In the genomic region with DNA sequence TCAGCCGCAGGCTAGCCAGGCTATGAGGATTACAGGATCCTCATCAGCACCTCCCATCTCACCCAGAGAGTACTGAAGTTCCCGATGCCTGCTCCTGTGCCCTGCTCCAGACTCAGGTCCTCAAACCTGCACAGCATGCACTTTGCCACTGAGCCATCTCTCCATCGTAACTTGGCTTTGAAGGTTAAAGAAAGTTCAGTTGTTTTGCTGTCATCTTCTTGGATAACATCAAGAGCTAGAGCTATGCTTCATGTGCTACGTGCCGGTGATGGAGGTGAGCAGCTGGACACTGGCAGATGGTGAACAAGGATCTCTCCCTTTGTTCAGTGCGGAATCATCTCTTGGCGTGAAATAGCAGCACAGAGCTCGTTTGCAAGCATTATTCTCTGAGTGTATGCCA, we compare ENCODE assay signal across 19 mouse cellular contexts.
A peak's percentile ranks its signal among the peaks of the same experiment; 100 is the strongest.
DNase-seq lines count a peak whose midpoint lies in the region; ATAC-seq lines count a peak whose summit lies in the region.
"Had no signal": no experiment of that assay in that cellular context is flagged by ENCODE, and none has a peak within 500 bp of the region (broad histone marks: within the 10 kb centered on the region; RNA-seq: fewer than 3 reads in every experiment).

No protein-coding gene starts in this region.

- ATAC-seq in hindbrain, embryonic 13.5 days (ENCODE audit: low FRiP score): peak; percentile 69; the same call in 1 of the 2 replicates
- ATAC-seq in hindbrain, embryonic 12.5 days (ENCODE audit: low FRiP score): no peak
- ATAC-seq in neural tube, embryonic 14.5 days (ENCODE audit: low read depth): peak; percentile 50; the same call in 1 of the 2 replicates
- ATAC-seq in neural tube, embryonic 15.5 days (ENCODE audit: low FRiP score): no peak

- no peaks in the 10 kb centered on the region for H3K27me3 ChIP-seq in hindbrain, embryonic 13.5 days
- H3K27me3 ChIP-seq in hindbrain, embryonic 12.5 days: no peaks in the 10 kb centered on the region
- H3K27me3 ChIP-seq in neural tube, embryonic 14.5 days (ENCODE audit: control insufficient read depth, insufficient read depth, low read length): no peaks in the 10 kb centered on the region
- no peaks in the 10 kb centered on the region for H3K27me3 ChIP-seq in neural tube, embryonic 15.5 days (replicated peaks)
- H3K27me3 ChIP-seq: embryonic facial prominence, embryonic 12.5 days; forebrain, embryonic 12.5 days had no signal

- H3K9me3 ChIP-seq in hindbrain, embryonic 13.5 days: no peaks in the 10 kb centered on the region
- H3K9me3 ChIP-seq in hindbrain, embryonic 12.5 days (replicated peaks): no peaks in the 10 kb centered on the region
- H3K9me3 ChIP-seq in neural tube, embryonic 14.5 days (ENCODE audit: control insufficient read depth, low read length): no peaks in the 10 kb centered on the region
- H3K9me3 ChIP-seq in neural tube, embryonic 15.5 days (replicated peaks): no peaks in the 10 kb centered on the region
- H3K9me3 ChIP-seq: embryonic facial prominence, embryonic 12.5 days; forebrain, embryonic 12.5 days had no signal

- peaks cover 15% of the 10 kb centered on the region for H3K36me3 ChIP-seq in hindbrain, embryonic 13.5 days
- peaks cover 10% of the 10 kb centered on the region for H3K36me3 ChIP-seq in hindbrain, embryonic 12.5 days
- peaks cover 7% of the 10 kb centered on the region for H3K36me3 ChIP-seq in neural tube, embryonic 14.5 days (ENCODE audit: control insufficient read depth, insufficient read depth, low read length)
- peaks cover 13% of the 10 kb centered on the region for H3K36me3 ChIP-seq in neural tube, embryonic 15.5 days

- no peak overlapping the region for H3K4me2 ChIP-seq in hindbrain, embryonic 13.5 days
- H3K4me2 ChIP-seq in hindbrain, embryonic 12.5 days (replicated peaks): no peak overlapping the region
- H3K4me2 ChIP-seq in neural tube, embryonic 14.5 days (ENCODE audit: low read depth, low read length): no peak overlapping the region
- H3K4me2 ChIP-seq in neural tube, embryonic 15.5 days: no peak overlapping the region
- H3K4me2 ChIP-seq: embryonic facial prominence, embryonic 12.5 days; forebrain, embryonic 12.5 days; lung, embryonic 14.5 days had no signal

- no peak overlapping the region for H3K9ac ChIP-seq in hindbrain, embryonic 13.5 days
- no peak overlapping the region for H3K9ac ChIP-seq in hindbrain, embryonic 12.5 days
- no peak overlapping the region for H3K9ac ChIP-seq in neural tube, embryonic 14.5 days (replicated peaks; ENCODE audit: low read depth, low read length)
- no peak overlapping the region for H3K9ac ChIP-seq in neural tube, embryonic 15.5 days (replicated peaks)
- H3K9ac ChIP-seq: embryonic facial prominence, embryonic 12.5 days; forebrain, embryonic 12.5 days; lung, embryonic 14.5 days had no signal

- no peak overlapping the region for H3K27ac ChIP-seq in hindbrain, embryonic 13.5 days
- H3K27ac ChIP-seq in hindbrain, embryonic 12.5 days: no peak overlapping the region
- no peak overlapping the region for H3K27ac ChIP-seq in neural tube, embryonic 14.5 days (ENCODE audit: low read depth, low read length)
- no peak overlapping the region for H3K27ac ChIP-seq in neural tube, embryonic 15.5 days (replicated peaks)
- H3K27ac ChIP-seq: embryonic facial prominence, embryonic 12.5 days; left cerebral cortex, adult 2 months had no signal

- H3K4me3 ChIP-seq in hindbrain, embryonic 13.5 days: no peak overlapping the region
- H3K4me3 ChIP-seq in hindbrain, embryonic 12.5 days: no peak overlapping the region
- no peak overlapping the region for H3K4me3 ChIP-seq in neural tube, embryonic 14.5 days (ENCODE audit: low read depth, low read length)
- H3K4me3 ChIP-seq in neural tube, embryonic 15.5 days (replicated peaks): no peak overlapping the region
- H3K4me3 ChIP-seq: embryonic facial prominence, embryonic 12.5 days; forebrain, embryonic 12.5 days; left cerebral cortex, adult 2 months had no signal

- peaks cover 19% of the 10 kb centered on the region for H3K4me1 ChIP-seq in hindbrain, embryonic 13.5 days (replicated peaks)
- H3K4me1 ChIP-seq in hindbrain, embryonic 12.5 days: no peaks in the 10 kb centered on the region
- no peaks in the 10 kb centered on the region for H3K4me1 ChIP-seq in neural tube, embryonic 14.5 days (ENCODE audit: control insufficient read depth, insufficient read depth, low read length)
- peaks cover 4% of the 10 kb centered on the region; the same call in 1 of the 2 replicates for H3K4me1 ChIP-seq in neural tube, embryonic 15.5 days
- H3K4me1 ChIP-seq: embryonic facial prominence, embryonic 12.5 days had no signal

- WGBS in hindbrain, embryonic 13.5 days: 55% methylated on average over 8 of the region's 8 CpGs
- WGBS in hindbrain, embryonic 12.5 days: 63% methylated on average over 8 of the region's 8 CpGs
- 60% methylated on average over 8 of the region's 8 CpGs for WGBS in neural tube, embryonic 14.5 days
- 58% methylated on average over 8 of the region's 8 CpGs for WGBS in neural tube, embryonic 15.5 days

- DNase-seq in cerebellum, postnatal 14 days: peak; percentile 37 to 43
- no peak for DNase-seq in embryo, embryonic 11 days
- no peak for DNase-seq in right cerebral cortex, postnatal 25 days
- DNase-seq: adrenal gland, postnatal 10 days; gastrocnemius, postnatal 14 days; heart, postnatal 36 days; kidney, adult 11 months; kidney, postnatal 25 days; liver; lung, embryonic 14.5 days; spleen, adult 18-20 months; thymus, postnatal 36 days had no signal

Comparison
In these comparisons a context has a peak if more than half of its experiments do, and no peak if none do; other contexts are left out.
1. ATAC-seq: peak in hindbrain, embryonic 13.5 days (single experiment) and neural tube, embryonic 14.5 days (single experiment); none in hindbrain, embryonic 12.5 days (single experiment) and neural tube, embryonic 15.5 days (single experiment).
2. DNase-seq: peak in cerebellum, postnatal 14 days (2 of 2); none in embryo, embryonic 11 days (single experiment) and right cerebral cortex, postnatal 25 days (single experiment).